Mouse (Mus musculus) heart, postnatal 14 days (tissue): ENCODE data around the gene Gm10277. TPM values are rescaled to one million over a fixed set of nuclear protein-coding genes. Genes with fewer than 3 reads are reported as not detected.

Experiments
- DNase-seq, 2 experiments: peaks; one replicate each; pipeline ENCODE4 v3.0.0; 2021 to 2022
- intact Hi-C: fragments of 180-260 bp; cut with DNase I; formaldehyde crosslinking; loops from one replicate; pipeline ENCODE4 v1.15.1; 2025
- total RNA-seq, 2 experiments: library from RNA; stranded (reverse); gene quantifications; 2 replicates each; pipeline ENCODE4 v1.2.3; 2021

The Gm10277 gene
- total RNA-seq, 2 experiments from 2014 or later: not detected

DNA sequence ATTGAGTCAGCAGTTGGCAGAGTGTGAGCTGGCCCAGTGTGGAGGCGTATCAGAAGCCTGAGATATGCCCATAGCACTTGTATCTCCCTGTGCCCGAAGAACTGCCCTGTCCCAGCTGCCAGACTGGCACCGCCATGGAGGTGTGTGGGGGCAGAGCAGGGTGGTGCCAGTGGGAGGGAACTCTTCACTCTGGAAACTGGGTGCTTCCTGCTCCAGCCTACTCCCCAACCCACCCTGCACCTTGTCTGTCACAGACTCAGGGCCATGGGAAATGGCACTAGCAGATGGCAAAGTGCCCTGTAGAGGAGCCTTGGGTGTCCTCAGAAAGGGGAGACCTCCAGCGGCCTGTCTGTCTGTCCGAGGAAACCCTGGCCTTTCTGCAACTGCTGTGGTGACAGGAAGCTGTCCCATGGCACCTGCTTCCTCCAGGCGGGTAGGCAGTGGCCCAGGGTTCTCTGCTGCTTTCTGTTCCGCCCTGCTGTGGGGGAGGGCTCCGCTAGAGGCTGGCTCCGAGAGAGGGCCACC is 14.9 kb upstream of the Gm10277 start:
- intact Hi-C loops: no loop called here
- peak; percentile 52 to 59 for DNase-seq

DNA sequence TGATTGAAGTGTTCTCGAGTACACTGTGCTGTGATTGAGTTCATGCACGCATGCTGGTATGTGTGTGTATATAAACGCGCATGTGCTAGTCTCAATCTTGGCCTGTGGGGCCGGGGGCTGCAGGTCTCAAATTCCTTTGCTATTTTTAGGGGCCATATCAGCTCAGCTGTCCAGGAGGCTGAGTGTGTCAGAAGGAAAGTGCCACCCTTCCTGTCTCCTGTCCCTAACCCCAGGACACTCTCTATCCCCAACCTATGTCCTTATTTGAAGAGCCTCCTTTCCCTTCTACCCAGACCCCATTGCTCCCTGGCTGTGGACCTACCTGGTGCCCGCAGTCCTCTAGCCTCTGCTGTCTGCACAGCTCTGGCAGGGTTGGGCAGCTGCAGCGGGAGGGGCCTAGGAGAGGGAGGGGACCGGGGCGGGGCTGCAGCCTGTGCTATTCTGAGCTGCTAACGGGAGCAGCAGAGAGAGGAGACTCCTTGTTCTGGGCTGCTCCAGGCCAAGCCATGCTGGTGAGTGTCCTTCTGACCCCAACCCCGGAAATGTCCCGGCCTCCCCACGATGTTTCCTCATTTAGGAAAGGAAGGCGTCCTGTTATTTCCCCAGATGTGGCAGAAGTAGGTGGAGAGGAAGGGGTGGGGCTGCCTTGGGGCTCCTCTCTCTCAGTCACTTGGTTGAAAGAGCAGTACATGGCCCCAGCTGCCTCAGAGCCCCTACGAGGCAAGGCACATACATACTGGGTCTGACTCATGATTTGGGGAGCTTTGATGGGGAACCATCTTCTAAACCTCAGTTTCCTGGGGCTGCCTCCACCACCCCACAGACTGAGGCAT is 13.5 kb upstream of the Gm10277 start:
- intact Hi-C loops: no loop called here
- peak; percentile 82 to 83 for DNase-seq

DNA sequence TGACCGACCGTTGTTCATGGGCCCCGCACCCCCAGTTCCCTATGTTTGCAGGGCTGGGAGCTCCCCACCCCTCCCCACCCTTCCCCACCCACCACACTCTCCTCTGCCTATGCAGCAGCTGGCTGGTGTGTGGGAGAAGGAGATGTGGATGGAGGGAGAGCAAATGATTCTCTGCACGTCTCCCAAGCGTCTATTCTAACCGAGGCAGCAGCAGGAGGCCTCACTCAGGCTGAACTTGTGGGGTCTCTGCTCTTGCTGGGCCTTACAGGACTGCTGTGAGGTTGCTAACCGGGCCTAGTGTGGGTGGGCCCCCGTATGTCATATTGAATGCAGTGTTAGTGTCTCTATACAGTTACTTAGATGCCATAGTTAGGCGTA is 12.9 kb upstream of the Gm10277 start:
- DNase-seq: no peak
- intact Hi-C loops: no loop called here

DNA sequence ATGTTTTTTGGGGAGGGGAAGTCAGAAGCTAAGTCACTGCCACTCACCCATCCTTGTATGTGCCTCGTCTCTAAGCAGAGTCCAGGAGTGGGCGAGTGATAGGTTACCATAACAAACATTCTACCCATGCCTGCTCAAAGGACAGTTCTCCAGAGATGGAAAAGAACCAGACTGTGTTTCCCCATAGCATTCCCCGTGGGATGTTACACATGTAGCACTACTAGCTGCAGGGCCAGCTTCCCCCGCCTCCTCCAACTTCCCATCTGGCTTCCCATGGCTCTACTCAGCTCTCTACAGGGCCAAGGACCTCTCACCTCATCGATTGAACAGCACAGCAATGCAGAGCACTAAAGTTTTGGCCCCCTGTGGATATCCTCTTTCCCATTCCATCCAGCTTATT is 7.7 kb upstream of the Gm10277 start:
- DNase-seq: no peak
- intact Hi-C loops: loop anchor here (10.0 kb wide), 1 partner anchor 290 kb away; no protein-coding TSS in a partner anchor

DNA sequence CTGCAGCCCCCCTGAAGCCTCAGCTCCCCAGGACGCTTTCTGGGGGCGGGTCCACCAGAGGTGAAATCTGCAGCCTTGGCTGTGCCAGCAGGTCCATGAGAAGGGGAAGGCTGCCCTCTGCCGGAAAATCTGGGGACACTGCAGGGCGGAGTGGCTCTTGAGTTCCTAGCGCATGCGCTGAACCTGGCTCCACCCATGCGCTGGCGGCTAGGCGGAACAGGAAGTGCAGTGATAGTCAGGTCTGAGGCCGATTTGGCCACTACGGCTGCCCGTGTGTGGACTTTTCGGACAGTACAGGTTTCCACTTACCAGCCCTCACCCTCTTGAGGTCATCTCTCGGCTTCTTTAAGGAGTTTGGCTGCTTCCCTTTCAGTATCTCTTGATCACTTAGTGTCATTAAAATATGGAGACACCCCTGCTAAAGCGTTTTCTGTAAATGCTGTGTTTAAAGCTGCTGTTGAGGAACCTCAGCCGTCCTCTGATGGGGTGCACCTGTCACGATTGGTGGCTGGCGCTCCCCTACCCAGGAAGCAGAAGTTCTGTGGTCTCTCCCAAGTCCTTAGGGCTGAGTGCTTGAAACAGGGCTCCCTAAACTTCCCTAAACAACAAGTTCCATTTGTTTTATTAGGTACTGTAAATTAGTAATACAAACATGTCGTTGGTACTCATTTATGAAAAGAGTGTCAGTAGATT is 5.8 kb upstream of the Gm10277 start:
- peak; percentile 98 to 99 for DNase-seq
- intact Hi-C loops: loop anchor here (1.0 to 10.0 kb wide), 5 partner anchors 23 to 289 kb away; partner anchors contain the start of genes Myo18a and Nufip2

DNA sequence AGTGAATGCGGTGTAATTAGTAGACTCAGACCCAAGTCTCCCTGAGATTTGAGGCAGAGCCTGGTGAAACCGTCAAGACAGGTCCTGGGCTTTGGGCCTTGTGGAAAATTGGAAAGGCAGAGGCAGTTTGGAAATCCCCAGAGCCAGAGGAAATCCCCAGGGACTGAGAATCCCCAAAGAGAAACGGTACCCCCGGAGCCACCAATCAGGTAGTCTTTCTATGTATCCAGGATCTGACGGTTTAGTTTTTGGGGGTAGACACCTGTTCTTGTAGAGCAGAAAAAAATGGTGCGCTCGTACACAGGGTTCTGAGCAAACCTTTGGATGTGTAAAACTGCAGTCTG is 5.0 kb upstream of the Gm10277 start:
- no peak for DNase-seq
- intact Hi-C loops: loop anchor here (2.0 to 10.0 kb wide), 4 partner anchors 24 to 288 kb away; partner anchors contain the start of gene Nufip2

DNA sequence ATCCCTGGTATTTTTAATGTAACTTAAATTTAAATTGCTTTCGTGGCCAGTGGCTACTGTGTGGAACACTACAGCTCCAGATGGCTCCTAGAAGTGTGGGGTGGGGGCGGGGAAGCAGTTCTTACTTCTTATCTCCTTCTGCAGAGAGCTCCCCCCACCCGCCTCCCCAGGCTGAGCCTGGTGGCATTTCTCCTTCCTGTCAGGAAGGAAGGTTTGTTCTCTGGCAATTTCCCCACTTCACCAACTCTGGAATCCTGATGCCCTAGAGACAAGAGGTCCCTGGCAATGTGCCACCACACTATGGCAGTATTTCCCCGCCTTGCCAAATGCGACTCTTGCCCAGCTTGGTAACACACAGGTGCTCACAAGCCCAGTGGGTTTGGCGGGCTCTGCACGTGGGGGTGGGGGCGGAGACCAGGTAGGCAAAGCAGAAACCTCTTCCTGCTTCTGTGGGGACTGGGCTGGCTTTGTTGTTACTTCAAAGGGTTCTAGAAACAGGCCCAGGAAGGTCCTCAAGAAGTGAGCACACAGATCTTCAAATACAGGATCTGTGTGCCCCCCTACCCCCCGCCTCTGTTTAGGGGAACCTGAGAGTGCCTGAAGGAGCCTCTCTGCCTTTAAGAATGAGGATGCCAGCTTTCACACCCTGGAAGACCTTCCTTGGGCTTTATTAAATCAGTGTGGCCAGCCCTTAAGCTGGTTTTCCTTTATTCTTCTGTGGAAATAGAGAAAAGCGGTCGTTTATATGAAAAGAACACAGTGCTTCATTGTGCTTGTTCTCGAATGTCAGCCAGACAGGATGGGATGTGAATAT is 4.4 kb upstream of the Gm10277 start:
- DNase-seq: peak; percentile 54 to 66
- intact Hi-C loops: loop anchor here (2.0 to 10.0 kb wide), 4 partner anchors 25 to 287 kb away; partner anchors contain the start of gene Nufip2

DNA sequence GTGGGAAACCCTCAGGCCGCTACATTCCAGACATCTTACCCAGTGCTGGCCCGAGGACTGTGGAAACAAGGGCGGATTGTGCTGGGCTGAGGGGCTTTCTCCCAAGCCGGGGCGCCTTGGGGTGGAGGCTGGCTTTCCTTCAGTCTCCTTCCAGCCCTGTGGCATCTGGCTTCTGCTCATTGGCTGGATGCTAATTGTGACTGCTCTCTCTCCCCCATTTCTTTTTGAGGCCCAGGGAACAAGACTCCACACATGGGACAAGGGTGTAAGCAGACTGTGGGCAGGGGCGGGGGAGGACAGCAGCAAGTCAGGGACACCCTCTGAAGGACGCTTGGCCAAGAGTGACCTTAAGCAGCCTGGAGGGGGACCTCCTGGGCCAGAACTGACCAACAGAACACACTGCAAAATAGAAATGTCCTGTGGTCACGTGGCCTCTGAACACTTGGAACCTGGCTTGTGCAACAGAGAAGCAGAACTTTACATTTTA is 3.7 kb upstream of the Gm10277 start:
- no peak for DNase-seq
- intact Hi-C loops: loop anchor here (5.0 to 10.0 kb wide), 2 partner anchors 104 to 286 kb away; partner anchors contain the start of gene Nufip2

DNA sequence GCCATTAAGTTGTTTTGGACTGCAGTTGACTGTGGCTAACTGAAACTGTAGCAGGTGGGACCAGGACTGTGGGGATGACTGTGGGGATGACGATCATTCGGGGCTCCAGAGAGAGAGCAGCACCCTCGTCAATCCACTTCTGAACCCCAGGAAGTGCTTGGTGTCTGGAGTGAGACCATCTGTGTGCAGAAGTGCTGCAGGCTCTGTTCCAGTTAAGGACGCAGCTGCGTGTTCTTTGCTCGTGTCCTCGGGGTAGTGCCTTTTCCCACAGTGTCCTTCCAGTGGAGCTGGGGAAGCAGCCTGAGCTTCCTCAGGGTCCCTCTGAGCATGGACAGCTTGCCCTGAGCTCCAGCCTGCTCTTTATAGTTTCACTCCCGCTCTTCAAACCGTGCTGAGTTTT is 2.7 kb upstream of the Gm10277 start:
- DNase-seq: no peak
- intact Hi-C loops: loop anchor here (5.0 to 10.0 kb wide), 2 partner anchors 103 to 285 kb away; partner anchors contain the start of gene Nufip2

DNA sequence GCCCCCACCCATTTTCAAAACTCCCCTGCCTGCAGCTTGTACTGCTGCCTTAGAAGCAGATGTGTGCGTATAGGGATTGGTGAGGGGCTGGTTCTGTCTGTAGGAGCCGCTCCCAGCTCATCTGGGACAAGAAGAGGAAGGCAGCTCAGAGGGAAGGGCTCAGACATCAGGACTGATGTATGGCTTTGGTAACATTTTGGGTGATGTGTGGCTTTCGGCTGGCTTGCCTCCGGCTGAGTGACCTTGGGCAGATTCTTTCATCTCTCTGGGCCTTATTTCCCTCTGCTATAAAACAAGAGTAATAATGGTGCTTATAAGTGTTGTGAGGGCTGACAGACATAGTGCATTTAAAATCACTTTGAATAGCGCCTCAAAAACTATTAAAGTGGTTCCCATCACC is 2.0 kb upstream of the Gm10277 start:
- no peak for DNase-seq
- intact Hi-C loops: no loop called here

DNA sequence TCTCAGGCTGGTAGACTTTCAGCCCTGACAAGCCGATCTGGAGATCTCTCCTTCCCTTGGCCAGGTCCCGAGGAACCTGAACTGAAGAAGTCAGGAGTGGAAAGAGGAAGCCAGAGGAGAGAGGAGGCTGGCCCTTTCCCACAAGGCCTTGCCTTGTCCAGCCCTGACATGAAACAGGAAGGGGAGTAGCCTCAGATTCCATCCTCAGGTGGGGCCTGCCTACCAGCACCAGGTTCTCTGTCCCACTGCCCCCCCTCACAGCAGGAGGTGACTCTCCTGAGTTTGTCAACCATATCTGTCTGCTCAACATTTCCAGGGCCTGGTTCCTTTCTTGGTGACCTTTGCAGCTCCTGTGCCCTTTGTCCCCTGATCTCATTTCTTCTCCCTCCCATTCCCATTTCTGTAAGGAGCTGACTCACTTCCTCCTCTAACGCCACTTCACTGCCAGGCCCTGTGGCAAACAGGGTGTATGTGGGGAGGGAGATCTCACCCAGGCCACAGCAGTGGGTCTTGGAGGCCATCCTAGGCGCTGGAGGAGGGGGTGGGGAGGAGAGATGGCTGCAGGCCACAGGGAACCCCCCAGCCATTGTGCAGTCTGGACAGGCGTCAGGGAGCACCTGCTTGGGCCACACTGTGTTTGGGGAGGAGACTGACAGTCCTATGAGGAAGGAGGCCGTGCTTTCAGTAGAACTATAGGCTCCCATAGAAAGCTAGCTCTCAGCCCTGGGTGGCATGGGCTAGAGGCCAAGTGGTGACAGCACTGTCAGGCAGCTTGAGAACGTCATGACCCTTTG is 1.6 kb downstream of the Gm10277 start:
- DNase-seq: peak in 1 of 2 experiments; percentile 59
- intact Hi-C loops: no loop called here

DNA sequence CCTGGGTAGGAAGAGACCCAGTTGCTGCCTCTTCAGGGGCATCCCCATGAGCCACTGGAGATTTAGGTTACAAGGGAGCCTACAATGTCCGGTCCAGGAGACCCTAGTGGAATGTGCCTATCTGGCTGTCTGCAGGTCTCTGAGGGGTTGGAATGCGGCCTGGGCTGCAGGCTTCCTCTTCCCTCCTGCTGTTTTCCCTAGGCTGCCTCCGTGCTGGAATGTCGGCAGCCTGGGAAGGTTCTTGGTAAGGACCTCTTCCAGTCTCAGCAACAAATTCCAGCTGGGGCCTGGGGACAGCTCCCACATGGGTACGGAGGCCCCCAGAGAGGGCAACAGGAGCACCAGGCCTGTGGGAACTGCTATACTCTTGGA is 2.2 kb downstream of the Gm10277 start:
- no peak for DNase-seq
- intact Hi-C loops: no loop called here

DNA sequence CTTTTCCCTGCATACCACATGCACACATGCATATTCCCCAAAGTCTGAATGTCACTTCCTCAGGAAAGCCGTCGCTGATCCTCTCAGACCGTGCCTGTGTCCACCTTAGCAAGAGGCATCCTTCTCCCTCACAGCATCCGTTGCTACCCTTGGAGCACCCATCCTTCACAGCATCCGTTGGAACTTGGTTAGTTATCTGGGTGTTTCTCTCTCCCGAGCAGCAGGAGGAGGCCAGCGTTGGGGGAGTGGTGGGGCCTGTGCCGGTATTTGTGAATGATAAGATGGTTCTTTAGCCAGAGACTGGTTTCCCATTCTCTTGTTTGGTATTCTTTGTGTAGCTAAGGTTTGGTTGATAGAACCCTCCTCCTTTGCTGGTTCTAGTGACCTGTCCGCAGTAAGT is 2.7 kb downstream of the Gm10277 start:
- intact Hi-C loops: no loop called here
- no peak for DNase-seq

DNA sequence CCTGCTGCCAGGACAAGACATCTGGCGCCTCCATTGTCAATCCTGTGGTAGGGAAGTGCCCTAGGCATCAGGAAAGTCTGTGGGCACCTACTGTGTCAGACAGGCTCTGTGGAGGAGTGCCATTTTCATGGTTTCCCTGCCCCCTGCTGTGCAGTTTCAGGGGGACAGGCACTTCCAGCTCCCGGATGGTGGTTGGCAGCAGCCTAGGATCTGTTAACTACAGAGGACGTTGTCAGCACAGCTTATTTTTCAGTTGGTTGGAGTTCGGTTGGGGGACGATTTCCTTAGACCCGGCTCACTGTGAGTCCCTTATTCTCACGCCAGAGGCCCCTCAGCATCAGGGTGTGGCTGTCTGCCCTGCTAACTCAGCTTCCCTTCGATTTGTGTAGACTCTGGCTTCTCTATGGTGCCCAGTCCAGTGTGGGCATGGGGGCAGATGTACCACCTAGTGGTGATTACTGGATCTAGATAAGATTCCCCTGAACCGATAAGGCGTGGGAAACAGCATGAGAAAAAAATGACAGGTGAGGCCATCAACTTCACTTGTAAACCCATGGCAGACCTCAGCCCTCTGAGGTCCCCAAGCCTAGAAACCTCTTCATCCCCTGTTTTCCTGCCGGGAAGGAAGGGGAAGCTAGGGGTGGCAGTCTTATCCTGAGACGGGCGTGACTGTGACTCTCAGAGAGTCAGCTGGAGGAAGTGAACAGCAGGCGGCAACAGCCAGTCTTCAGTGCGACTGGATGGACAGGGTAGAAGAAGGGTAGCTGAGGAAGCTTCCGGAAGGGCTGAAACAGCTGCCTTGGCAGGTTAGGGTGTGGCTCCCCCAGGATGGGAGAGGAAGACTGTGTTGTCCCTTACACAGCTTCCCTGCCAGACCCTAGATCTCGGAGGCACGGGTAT is 3.5 kb downstream of the Gm10277 start:
- intact Hi-C loops: no loop called here
- peak in 1 of 2 experiments; percentile 53 for DNase-seq

DNA sequence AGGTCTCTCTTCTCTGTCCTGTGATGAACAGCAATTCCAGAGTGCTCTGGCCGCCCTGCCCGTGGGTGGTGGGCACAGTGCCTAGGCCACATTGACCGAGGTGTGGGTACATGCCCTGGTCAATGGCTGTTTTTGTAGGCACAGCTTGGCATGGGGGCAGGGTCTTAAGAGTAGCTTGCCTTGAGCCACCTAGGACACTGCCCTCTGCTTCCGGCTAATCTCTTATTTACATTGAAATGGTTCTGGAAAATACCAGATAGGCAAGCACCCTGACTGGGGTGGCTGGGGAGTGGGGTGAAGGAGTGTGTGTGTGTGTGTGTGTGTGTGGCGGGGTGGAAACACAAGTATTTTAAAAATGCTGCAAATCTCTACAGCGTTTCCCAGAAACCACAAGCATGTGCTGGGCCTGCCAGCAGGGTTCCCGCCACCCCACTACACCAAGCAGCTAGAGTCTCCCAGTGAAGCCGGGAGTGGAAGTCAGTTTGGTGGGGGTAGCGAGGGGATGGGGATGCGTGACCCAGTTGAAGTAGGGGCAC is 4.3 kb downstream of the Gm10277 start:
- intact Hi-C loops: no loop called here
- DNase-seq: no peak

DNA sequence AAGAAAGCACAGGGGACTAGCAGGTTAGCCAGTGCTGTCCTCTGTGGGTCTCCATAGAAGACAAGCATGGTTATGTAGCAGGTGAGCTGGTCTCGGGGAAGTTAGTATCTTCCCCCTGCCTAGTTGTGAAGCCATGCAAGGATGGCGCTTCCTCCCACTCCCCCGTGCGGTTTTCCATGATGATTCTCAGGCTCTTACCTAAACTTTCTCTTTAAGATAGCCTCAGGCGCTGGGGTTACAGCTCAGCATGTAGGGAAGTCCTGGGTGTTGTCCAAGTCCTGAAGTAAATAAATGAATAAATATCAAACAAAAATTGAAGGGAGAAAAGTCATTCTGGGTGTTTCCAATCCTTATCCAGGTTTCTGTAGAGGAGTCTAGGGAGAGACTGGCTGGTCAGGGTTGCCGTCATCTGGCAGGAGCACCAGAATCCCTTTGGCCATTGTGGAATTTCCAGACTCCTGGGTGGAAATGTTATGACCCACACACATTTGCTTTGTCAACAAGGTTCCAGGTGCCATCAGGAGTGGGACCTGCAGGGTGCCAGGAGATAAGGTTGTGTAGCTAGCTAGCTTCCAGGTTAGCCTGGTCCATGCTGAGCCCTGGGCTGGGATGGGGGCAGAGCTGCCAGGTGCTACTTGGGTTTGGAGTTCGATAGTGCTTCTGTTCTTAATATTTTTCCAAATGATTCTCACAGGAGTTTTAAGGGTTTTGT is 5.3 kb downstream of the Gm10277 start:
- no peak for DNase-seq
- intact Hi-C loops: no loop called here

DNA sequence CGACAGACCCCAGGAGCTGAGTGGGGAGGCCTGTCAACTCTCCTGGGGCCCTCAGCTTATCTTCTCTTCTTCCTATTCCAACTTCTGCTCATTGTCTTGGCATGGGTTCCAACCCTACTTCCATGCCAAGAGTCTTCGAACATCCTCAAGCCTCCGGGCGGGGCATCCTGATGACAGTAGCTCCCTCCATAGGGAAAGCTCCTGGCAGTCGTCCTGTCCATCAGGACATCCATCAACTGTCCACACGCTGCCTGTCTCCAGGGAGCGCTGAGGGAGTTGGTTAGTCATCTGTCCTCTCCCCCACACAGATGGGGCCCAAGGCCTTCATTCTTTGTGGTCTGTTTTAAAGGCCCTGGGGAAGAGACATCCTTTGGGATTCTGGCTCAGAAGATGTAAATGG is 6.5 kb downstream of the Gm10277 start:
- intact Hi-C loops: no loop called here
- DNase-seq: peak in 1 of 2 experiments; percentile 38

DNA sequence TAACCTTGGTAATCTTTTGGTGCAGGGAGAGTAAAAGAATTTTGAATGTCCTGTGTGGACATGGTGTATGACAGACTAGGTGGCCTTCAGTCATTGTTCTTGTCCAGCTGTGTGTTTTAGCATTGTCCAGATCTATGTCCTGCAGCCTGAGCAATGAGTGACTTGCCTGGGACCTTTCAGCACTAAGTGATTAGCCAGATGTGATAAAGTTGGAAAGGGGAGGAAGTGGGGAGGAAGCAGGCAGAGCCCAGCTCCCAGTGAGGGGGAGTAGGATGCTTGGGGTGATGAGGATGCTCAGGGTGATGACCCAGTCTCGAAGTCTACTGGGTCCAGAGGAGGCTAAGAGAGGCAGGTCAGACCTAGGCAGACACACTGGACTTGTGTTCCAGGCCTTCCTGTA is 8.3 kb downstream of the Gm10277 start:
- intact Hi-C loops: no loop called here
- peak in 1 of 2 experiments; percentile 32 for DNase-seq
